Mouse (Mus musculus) lung, adult 2 months (tissue): ENCODE measurements around the gene Gtf2i. TPM values are rescaled to one million over a fixed set of nuclear protein-coding genes. Genes with fewer than 3 reads are reported as not detected.

Experiments used
- DNase-seq: peaks from one replicate; pipeline ENCODE4 v3.0.0; 2022
- H3K4me1 ChIP-seq: fragments of 200-500 bp; 2 replicates; pipeline ENCODE4 v1.6.1; 2011; ENCODE audit warnings: low read length; ENCODE audit not compliant: control insufficient read depth, insufficient read depth
- H3K4me3 ChIP-seq: fragments of 200-500 bp; replicated peaks from 2 replicates; pipeline ENCODE3; 2011; ENCODE audit warnings: low read depth, mild to moderate bottlenecking, control low read depth, low read length; ENCODE audit errors: extremely low read depth
- CTCF ChIP-seq: fragments of 200-500 bp; IDR thresholded peaks from 2 replicates; pipeline ENCODE4 v1.5.1; 2011; ENCODE audit warnings: mild to moderate bottlenecking, low read length, control low read depth; ENCODE audit not compliant: insufficient read depth
- POLR2A ChIP-seq: fragments of 200-500 bp; IDR thresholded peaks from 2 replicates; pipeline ENCODE4 v1.6.1; 2011; ENCODE audit warnings: low read depth, mild to moderate bottlenecking, control low read depth, low read length, borderline replicate concordance; ENCODE audit errors: extremely low read depth
- WGBS: fragments of 180-500 bp; shearing (Covaris S2); methylation state at CpG from one replicate; pipeline ENCODE4 v1.1.7; 2018; 5-methylcytosine and 5-hydroxymethylcytosine counted together
- polyA plus RNA-seq: library from polyadenylated mRNA; depleted of rRNA; stranded (reverse); fragments of >200 nt; gene quantifications from 2 replicates; pipeline ENCODE4 v1.2.3, GENCODE M21; 2012

Gene Gtf2i
- polyA plus RNA-seq, 1 experiment, result 79.5 TPM

DNA sequence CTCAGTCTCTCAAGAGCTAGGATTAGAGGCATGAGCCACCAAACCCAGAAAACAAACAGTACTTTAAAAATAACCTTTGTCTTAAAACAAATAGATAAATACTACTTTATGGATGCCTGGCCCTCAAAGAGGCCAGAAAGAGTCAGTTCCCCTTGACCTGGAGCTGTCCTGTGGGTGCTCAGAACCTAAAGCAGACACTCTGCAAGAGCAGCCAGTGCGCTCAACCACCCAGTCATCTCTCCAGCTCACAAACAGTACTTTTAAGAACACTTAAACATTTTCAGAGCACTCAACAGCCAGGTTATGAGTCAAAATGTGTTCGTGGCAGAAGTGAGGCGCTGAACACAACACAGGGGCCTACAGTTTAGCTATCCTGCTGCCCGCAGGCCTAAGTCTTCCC, 63.5 kb downstream of the Gtf2i start:
- no peak for DNase-seq
- TF ChIP-seq POLR2A (no peak), CTCF (no peak)
- Histone ChIP-seq H3K4me1 (no peaks in the 10 kb centered on the region), H3K4me3 (no peak overlapping the region)
- WGBS, result 87% methylated on average over 4 of the region's 4 CpGs

DNA sequence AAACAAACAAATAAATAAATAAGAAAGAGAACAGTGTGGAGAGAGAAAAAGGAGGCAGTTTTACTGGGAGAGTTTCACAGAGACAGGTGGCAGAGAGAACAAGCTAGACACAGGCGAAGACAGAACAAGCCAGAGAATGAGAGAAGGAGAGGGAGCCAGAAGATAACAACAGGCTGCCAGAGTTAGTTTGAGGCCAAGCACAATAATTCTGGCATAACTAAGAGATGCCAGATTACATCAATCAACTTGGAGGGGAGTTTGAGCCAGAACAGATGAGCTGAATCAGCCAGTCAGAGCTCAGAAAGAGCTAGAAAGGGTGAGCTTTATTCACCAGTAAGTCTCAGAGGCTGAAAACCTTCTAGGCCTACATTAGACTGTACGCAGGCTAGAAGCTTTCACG, 64.0 kb downstream of the Gtf2i start:
- DNase-seq, result no peak
- TF ChIP-seq POLR2A (no peak), CTCF (no peak)
- Histone ChIP-seq H3K4me1 (no peaks in the 10 kb centered on the region), H3K4me3 (no peak overlapping the region)
- WGBS, result 73% methylated on average over 3 of the region's 3 CpGs

DNA sequence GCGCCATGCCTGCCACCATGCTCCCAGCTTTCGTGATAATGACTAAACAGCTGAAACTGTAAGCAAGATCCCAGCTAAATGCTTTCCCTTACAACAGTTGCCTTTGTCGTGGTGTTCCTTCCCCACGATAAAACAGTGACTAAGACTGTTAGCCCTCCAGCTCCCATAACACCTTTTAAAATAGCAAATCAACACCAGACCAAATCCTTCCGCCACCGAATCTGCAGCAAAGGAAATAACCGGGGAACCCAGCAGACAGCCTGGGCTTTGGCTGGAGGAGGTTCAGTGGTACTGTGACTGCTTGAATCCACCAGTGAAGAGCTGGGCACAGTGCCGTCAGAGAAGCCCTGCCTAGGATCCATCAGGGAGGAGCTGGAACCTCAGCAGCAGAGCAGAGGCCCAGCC, 65.3 kb downstream of the Gtf2i start:
- no peak for DNase-seq
- Histone ChIP-seq H3K4me1 (no peaks in the 10 kb centered on the region), H3K4me3 (no peak overlapping the region)
- WGBS, result 88% methylated on average over 8 of the region's 8 CpGs
- no peak for TF ChIP-seq POLR2A
- no peak for TF ChIP-seq CTCF

DNA sequence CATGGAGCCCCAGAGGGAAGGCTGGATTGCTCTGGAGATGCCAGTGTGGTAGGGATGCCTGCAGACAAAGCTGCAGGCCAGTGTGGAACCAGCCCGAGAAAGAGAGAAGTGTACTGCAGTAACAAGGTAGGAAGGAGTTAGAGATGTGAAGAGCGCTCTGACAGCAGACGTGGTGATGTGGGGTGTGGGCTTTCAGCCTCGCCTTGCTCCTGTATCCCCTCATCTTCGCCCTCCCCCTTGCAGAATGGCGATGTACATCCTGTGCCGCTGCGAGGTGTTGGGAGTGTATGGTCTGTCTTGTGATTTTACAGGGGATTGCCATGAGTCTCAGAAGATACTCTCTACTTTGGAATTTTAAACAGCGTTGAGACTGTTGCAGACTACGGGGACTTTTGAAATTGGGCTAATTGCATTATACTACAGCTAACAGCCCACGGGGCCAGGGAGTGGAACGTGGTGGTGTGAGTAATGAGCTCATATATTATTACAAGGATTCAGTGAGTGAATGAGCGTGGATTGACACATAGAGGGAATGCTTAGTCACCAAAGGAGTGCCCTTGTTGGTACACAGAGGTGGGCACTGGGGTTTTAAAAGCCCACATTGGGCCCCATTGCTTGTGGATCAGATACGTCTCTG, 65.8 kb downstream of the Gtf2i start:
- TF ChIP-seq POLR2A, result no peak
- TF ChIP-seq CTCF, result no peak
- no peak for DNase-seq
- 90% methylated on average over 14 of the region's 14 CpGs for WGBS
- Histone ChIP-seq H3K4me1 (peaks cover 3% of the 10 kb centered on the region; the same call in 1 of the 2 replicates), H3K4me3 (no peak overlapping the region)

- TF ChIP-seq CTCF (no peak), POLR2A (no peak)
- 56% methylated on average over 5 of the region's 5 CpGs for WGBS
- Histone ChIP-seq H3K4me1 (peaks cover 3% of the 10 kb centered on the region; the same call in 1 of the 2 replicates), H3K4me3 (no peak overlapping the region)
- DNase-seq, result peak; percentile 64
Measured at GRCm38 (mm10) chr5:134246146-134246545, 68.4 kb downstream of the Gtf2i start.

DNA sequence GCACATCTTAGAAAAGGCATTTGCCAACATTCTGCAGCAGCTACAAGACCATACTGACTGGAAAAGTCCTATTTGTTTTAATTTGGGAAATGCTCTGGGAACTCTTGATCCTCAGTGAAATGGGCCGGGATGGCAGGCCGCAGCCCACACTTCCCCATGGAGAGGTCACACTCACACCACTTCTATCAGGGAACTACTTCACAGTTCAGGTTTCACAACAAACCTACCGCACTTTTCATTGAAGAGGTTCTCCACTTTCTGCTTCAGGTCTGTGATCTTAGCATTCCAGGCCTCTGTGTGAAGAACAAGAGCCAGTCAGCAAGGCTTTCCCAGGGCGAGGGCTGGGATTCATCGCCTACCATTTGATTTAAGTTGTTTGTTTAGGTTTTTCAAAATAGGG, 69.7 kb downstream of the Gtf2i start:
- peak; percentile 58 for DNase-seq
- H3K4me3 ChIP-seq, result no peak overlapping the region
- H3K4me1 ChIP-seq, result peaks cover 3% of the 10 kb centered on the region; the same call in 1 of the 2 replicates
- TF ChIP-seq POLR2A (no peak), CTCF (no peak)
- 65% methylated on average over 5 of the region's 5 CpGs for WGBS

- 67% methylated on average over 26 of the region's 26 CpGs for WGBS
- TF ChIP-seq CTCF, result no peak
- peak; percentile 10; the same call in 1 of the 2 replicates for TF ChIP-seq POLR2A
- Histone ChIP-seq H3K4me1 (peaks cover 3% of the 10 kb centered on the region; the same call in 1 of the 2 replicates), H3K4me3 (no peak overlapping the region)
- DNase-seq, result no peak
Measured at GRCm38 (mm10) chr5:134243661-134244436, 70.7 kb downstream of the Gtf2i start.

DNA sequence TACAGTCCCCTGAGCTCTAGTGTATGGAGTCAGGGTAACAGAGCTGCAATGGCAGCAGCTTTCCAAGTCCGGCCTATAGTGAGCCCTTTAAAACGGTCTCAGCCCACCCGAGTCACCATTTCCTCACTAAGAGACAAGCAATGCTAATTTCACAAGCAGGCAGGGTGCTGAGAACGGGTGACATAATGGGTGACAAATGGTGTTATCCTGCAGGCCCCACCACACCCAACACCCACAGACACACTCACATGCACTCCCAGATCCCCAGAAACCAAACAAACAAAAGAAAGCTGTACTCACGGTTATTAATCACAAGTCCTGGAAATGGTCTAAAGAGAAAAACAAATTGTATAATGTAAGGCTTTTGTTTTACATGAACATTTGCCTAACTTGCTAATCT, 72.7 kb downstream of the Gtf2i start:
- H3K4me3 ChIP-seq, result no peak overlapping the region
- no peak for DNase-seq
- 56% methylated on average over 5 of the region's 5 CpGs for WGBS
- TF ChIP-seq POLR2A, result no peak
- no peak for TF ChIP-seq CTCF
- peaks cover 3% of the 10 kb centered on the region; the same call in 1 of the 2 replicates for H3K4me1 ChIP-seq

DNA sequence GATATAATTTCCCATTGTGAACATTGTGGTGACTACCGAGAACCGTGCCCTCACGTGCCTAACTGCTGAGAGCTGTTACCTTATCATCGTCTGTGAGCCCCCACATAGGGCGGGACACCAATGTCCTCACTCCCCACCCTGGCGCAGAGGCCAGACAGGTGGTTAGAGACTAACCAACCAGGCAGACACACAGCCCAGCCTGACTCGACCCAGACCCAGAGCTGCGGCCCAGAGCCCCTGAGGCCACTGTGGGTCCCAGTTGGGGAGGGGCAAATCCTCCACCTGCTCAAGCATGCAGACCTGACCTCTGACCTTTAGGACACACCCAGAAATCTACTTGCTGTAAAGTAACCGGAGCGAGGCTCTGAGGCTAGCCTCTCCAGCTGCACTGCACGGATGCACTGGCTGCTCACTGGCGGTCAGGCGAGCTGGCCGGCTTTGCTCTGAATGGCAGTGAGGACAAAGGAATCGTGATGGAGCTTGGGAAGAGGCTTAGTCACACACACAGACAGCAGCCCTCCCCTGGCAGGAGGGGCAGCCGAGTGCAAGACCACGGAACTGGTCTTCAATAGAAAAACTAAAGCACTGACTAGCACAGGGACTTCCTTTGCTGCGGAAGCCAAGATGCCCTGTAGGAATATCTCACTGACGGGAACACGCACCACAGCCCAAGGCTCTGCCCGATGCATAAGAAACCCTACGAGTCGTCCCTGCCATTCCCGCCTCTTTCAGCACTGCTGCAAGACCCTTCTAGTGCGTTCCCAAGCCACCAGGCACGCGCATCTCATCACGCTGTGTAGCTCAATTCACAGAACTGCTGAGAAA, 76.4 kb downstream of the Gtf2i start:
- no peak for DNase-seq
- Histone ChIP-seq H3K4me3 (no peak overlapping the region), H3K4me1 (peaks cover 20% of the 10 kb centered on the region)
- WGBS, result 90% methylated on average over 28 of the region's 28 CpGs
- TF ChIP-seq POLR2A (no peak), CTCF (no peak)

GRCm38 (mm10) chr5:134237508-134237907, 77.1 kb downstream of the Gtf2i start:
- 91% methylated on average over 11 of the region's 11 CpGs for WGBS
- DNase-seq, result no peak
- Histone ChIP-seq H3K4me3 (no peak overlapping the region), H3K4me1 (peaks cover 23% of the 10 kb centered on the region)
- TF ChIP-seq CTCF (no peak), POLR2A (no peak)

- TF ChIP-seq POLR2A (no peak), CTCF (no peak)
- Histone ChIP-seq H3K4me3 (no peak overlapping the region), H3K4me1 (peaks cover 29% of the 10 kb centered on the region)
- DNase-seq, result no peak
- 50% methylated on average over 6 of the region's 6 CpGs for WGBS
Measured at GRCm38 (mm10) chr5:134236796-134237195, 77.8 kb downstream of the Gtf2i start.
